Mouse (Mus musculus) lung, postnatal 36 days (tissue): Measurements from ENCODE around the gene Garnl3.
"Not testable (repeated sequence)": the region's sequence is repeated elsewhere in the genome, so short reads cannot be mapped to it uniquely, and the experiment has no call there.

Experiments
- DNase-seq: peaks from one replicate; pipeline ENCODE4 v3.0.0; 2022; ENCODE audit warnings: mixed read lengths

Gene Garnl3

DNA sequence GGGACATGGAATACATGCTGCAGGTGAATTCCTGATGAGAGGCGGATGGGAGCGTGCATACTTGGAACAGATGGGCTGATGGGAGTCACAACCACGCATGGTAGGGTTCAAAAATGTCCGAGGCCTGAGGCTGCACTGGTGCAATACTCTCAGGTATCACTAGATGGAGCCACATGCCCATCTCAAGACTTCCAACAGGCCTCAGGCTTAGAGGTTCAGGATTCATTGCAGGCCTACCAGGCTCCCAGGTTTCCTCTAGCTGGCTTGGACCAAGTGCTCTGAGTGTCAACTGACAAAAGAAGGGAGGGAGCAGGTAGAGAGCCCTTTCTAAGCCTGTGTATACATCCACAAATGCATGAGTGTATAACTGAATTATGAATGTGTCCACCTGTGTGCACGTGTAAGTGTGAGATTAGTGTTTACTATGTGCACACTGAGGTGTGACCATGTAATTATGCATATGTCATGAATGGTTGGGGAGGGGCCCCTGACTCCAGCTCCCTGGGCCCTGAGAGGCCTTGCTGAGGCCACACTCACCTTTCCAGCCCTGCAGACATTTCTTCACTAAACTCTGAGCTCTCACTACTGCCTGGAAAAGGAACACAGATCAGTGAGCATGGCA, 23.4 kb upstream of the Garnl3 start:
- DNase-seq: peak; percentile 84

DNA sequence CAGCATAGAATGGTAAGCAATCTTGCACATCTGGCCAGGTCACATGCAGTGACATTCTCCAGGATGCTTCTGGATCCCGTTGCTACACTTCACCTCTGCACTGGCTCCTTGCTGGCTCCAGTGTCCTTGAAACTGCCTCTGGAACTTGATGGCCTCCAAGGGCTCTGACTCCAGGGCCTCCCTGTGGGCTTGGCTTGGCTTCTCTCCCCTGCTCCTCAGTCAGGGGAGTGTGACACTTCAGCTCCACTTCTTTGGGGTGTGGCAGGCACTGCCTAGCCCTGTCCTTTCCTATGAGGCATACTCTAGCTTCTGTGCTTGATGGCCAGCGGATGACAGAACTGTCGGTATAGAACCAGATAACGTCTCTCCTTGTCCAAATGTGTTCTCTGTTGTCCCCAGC, 15.5 kb upstream of the Garnl3 start:
- DNase-seq: no peak

DNA sequence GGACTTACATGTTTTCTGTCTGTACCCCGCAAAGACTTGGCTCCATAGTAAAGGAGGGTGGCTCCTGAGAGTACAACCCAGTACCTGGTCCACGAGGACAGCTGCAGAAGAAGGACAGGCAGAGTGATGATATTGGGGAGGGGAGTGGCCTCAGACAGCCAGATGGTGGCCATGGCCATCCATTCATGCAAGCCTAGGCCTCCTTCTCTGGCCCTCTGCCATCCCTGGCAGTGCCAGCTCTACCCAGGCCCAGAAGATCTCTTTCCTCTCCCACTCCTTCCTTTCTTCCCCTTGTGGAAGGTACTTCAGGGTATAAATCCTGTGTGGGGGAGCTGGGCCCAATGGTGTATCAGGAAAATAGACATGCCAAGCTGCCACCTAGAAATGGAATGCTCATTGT, 11.8 kb upstream of the Garnl3 start:
- no peak for DNase-seq

DNA sequence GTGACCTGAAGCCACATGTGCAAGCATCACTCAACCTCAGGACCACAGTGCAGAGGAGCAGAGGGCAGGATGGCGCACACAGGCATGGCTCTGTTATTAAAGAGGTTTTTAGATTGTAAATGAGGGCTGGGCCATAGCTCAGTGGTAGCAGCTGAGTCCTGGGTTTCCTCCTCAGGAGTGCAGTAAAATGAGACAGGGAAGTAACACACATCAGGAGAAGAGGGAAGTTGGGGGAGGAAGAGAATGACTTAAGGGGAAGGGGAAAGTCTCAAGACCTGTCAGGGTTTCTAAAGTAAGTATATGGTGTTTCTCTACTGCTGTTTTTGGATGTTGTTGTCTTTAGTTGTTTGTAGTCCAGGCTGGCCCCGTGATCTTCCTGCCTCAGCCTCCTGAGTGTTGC, 7.0 kb upstream of the Garnl3 start:
- DNase-seq: no peak

DNA sequence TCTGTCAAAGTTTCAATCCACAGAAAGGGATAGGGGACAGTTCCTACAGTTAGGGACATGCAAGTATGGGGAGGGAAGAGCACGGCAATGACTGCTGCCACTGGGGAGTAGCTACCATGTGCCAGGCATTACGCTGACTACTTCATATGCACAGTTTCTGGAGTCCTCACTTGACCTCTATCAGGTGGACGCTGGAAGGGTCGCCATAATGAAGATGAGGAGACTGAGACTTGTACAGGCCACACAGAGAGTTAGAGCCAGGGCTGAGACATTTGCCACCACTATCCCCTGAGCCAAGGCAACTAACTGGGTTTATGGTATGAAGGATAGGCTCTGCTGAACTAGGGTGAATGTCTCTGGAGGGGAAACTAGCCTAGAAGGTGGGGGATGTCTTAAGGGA, 6.3 kb upstream of the Garnl3 start:
- no peak for DNase-seq

DNA sequence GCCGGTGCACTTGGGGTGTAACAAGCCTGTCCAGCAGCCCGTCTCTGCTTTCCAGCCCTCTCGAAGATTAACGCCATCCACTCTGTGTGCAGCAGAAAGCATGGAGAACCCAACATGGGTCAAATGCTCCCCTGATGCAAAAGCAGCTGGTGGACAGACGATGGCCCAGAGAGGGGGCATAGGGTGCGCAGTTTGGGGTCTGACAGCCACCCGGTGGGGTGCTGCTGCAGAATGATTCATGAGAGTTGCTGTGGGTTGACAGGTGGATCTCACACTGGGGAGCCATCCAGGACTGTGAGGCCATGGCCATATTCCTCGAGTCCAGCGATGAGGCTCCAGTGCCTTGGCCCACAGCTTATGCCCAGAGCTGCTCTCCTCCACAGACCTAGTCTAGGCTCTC, 5.8 kb upstream of the Garnl3 start:
- no peak for DNase-seq

DNA sequence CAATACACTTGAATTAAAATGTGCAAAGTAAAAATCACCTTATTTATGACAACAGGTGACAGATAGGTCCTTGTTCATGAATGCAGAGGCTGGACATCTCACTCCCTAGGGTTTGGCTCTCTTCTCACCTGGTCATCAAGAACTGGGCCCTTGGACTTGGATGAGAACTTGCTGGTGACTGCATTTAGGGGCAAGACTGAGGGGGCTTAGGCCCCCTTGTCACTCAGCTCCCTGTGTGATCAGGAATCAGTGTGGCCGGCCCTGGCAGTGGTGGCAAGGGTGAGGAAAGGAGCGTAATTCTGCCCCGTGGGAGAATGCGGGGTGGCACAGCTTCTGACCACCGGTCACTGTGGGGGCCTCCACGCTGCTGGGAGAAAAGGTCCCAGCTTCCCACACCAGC, 4.9 kb upstream of the Garnl3 start:
- no peak for DNase-seq

DNA sequence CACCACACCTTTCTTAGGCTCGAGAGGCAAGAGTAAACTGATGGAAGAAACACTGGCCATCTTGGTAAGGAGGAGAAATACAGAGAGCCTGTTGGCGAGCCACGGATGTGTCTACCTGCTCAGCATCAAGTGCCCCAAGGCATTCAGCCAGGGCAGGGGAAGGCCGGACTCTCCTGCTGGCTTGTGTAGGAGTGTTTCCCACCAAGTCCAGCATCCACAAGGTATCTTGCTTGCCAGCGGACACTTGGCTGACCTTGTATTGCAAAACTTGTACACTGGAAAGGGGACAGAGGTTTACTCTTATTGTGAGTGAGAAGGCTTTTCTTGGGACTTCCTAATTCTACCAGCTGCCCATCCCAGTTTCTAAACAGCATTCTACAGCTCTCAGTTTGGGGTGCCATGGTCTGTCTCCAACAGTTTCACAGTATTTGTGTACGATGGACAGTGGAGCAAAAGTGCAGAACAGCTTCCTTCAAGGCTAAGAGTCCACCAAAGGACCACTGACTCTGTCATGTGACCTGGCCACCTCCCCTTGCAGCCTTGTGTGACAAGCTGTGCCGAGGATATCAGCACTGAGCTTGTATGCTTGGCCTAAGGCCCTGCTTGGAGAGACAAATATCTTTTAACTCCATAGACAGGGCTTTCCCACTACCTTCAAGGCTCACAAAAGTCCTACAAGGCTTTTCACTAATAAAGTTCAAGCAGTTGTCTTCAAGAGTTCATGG, 3.5 kb upstream of the Garnl3 start:
- DNase-seq: no peak

DNA sequence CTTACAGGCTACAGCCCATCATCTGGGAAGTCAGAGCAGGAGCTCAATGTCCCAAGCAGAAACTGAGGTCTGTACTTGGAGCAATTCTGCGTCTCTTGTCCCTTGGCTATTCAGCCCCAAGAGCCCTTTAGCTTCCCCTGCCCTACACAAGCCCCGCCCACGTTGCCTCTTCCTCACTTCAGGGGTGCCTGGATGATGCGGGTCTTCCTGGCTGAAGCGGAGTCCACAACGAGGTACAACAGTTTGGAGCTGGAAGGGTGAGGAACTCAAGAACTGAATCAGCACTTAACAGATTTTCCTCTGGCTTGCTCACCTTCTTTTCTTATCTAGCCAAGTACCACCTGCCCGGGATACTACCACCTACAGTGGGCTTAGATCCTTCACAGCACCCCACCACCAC, 852 bp upstream of the Garnl3 start:
- DNase-seq: no peak

DNA sequence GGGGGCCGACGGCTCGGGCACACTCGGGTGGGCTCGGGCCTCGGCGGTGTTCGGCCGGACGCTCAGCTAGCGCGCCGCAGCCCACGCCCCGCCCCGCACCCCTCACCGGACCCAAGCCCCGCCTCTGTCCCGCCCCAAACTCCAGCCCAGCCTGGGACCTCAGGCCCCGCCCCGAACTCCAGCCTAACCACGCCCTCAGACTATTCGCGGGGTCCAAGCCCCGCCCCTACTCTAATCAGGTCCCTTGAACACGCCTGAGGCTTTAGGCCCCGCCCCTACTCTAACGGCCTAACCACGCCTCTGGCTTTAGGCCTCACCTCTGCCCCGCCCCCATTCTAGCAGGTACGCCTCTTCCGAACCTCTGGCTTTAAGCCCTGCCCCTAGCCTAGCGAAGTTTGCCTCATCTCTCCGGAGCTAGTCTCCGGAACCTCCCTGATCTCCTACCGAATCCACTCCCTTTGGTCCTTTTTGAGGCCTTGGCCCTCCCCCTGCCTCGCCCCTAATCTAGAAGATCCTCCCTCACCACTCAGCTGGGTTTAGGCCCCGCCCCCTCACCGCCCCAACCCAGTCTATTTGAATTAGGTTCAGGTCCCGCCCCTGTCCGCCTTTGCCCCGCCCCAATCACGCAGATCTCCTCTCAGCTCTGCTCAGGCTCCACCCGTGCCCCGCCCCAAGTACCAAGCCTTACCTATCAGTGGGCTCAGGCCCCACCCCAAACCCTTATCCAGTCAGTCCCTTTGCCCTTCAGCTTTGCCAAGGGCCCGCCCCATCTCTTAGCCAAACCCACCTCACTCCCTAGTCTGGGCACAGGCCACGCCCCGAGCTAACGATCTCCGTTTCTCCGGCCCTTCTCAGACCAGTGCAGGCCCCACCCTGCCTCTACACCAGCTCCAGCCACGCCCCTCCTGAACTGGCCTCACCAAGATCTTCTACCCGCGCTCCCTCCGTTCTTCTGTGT, 649 bp downstream of the Garnl3 start:
- DNase-seq: peak; percentile 100

DNA sequence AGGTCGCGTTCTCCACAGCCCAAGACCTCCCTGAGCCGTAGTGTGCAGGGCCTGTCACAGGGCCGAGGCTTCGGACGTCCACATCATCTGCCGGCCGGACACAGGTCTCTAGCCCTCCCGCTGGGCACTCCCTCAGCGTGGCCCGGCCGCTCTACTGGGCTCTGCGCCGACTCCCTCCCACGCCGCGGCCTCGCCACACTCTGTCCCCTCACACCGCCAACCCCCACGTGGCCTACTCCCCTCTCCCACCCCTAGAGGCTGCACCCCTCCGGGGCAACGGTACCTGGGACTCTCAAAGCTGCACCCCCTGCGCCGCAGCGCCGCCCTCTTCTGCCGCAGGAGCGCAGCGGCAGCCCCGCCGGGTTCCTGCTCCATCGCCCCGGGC, 1.3 kb downstream of the Garnl3 start:
- DNase-seq: no peak

DNA sequence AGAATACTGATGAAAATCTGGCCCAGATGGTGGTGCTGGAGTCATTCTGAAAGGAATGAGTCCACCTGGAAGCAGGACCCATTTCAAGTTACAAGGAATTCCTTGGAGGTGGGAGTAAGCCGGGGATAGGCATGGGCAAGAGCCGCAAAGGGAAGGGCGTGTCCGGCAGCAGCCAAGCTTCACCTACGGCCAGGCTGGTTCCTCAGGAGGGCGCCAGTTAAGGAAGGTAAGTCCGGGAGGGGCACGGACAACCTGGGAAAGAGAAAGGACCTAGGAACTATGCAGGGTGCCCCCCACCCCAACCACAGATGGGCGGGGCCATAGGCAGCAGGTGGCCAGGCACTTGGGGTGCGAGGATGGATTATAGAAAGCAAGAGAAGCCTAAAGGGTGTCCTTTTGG, 1.8 kb downstream of the Garnl3 start:
- DNase-seq: peak; percentile 37

DNA sequence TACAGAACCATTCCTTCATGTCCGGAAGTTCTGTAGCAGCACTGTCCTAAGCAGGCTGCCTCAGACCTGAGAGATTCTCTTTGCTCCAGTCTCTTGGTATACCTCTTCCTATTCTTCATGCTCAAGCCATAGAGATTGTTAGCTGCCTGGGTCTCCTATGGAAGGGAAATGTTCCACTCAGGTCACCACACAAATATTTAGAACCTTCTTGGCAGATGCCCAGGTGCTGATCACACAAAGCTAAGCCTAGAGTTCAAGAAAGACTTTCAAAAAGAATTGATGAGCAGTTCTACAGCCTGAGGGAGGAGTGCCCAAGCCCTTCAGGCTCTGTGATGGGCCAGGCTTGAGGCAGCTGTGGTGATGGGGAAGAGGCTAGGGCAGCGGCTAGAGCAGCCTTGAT, 2.4 kb downstream of the Garnl3 start:
- DNase-seq: no peak

DNA sequence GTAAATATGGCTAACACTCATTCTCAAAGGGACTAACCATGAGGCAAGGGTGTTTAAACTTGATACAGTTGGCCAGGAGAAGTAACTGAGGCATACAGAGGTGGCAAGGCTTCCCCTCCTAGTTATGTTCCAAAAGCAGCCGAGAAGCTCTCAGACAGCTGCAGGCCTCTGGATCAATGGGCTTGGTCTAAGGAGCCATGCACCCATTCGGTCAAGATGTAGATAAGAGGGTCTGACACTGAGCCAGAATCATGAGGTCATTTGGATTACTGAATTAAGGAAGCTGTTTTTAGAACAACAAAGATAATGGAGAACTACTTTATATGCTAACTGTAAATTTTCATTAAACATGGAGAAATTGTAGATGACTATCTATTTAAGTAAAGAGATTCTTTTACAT, 4.2 kb downstream of the Garnl3 start:
- peak; percentile 34 for DNase-seq

DNA sequence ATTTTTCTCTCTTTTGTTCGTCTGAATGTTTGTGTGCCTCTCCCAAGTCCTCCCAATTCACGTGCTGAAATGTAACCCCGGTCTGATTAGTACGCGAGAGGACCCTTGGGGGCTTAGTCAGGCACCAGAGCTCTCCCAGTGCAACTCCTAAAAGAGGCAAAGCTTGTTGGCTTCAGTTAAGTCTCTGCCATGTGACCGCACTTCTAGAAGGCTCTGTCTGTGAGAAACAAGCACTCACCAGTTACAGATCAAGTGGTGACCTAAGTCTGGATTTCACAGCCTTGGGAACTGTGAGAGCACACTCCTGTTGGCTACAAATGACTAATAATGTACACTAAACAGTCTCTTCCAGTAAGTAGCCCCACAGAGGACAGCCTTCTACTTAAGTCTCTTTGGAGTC, 8.6 kb downstream of the Garnl3 start:
- peak; percentile 66 for DNase-seq

DNA sequence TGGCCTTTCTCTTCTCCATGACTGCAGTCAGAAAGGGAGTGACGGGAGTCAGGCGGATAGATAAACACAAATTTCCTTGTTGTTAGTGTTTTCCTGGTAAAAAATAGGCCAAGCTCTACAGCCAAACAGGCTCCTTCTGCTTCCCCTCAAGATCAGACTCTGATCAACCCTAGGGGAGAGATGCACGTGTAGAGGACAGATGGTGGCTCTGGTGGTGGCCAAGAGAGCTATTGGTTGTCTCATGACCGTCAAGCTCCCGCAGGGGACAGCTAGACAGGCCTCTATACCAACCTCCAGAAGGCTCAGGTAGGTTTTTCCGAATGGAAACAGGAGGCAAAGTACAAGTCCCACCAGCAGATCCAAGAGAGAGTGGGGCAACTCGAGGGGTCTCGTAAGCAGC, 30.9 kb downstream of the Garnl3 start:
- DNase-seq: no peak

DNA sequence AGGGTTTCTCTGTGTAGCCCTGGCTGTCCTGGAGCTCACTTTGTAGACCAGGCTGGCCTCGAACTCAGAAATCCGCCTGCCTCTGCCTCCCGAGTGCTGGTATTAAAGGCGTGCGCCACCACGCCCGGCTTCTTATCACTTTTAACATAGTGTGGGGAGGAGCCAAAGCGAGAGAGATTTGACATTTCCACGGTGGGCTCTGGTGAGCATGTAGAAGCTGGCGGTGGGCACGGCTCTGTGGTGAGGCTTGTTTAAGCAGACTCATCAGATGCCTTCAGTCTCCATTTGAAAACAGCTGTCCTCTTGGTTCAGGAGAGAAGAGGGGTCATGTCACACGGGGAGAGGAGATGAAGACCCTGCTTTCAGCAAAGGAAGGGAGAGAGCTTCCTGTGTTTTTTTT, 34.1 kb downstream of the Garnl3 start:
- DNase-seq: not testable (repeated sequence)

DNA sequence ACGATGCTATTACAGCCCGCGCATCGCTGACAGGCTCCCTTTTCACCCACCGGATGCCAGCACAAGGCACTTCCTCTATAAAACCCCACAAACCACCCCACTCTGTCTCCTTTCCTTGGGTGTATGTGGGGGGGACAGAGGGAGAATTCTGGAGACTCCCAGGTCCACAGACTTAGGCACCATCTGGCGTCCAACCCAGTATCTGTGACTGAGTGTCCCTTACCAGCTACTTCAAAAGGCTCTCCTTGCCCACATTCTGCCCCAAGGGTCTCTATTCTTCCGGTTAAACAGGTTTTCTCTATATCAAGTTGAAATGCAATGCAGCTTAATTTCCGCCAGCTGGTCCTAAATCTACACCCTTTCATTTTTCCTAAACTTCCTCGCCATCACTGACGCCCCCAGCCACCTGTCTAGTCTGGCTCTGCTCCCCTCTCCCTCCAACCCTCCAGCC, 36.2 kb downstream of the Garnl3 start:
- no peak for DNase-seq

DNA sequence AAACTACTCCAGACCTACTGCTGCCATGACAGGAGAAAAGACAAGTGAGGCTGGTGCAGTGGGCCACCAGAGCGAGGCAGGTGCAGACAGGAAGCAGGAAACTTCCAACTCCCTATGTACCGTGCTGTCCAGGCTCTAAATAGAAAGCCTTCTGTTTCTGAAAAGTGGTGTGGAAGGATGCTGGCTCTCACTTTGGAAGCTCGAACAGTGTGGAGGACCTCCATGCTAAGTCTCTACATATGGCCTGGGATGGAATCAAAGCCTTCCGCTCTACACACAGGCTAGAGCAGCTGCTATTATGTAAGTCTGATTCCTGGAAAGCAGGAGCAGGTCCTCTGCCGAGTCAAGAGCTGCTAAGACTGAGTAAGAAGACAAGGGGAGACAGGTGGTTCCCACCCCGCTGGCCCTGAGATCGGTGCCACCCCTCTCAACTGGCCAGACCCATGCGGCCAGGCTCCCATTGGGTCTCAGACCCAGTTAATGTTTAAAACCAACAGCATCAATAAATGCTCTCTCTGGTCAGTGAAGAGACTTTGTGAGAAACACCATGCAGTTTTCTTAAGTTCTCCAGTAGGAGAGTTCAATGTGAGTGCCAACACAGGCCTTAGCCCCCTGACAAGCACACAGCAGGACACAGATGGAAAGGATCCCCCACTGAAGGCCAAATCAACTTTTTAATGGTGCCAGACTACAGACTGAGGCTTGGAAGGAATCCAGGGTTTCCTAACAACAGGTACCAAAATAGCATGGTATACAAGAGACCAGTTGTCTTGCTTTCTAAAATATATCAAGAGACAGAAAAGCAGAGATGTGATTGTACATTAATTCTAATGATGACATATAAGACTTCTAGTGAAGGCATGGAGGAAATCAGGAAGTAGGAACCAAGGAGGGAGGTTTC, 40.6 kb downstream of the Garnl3 start:
- no peak for DNase-seq

DNA sequence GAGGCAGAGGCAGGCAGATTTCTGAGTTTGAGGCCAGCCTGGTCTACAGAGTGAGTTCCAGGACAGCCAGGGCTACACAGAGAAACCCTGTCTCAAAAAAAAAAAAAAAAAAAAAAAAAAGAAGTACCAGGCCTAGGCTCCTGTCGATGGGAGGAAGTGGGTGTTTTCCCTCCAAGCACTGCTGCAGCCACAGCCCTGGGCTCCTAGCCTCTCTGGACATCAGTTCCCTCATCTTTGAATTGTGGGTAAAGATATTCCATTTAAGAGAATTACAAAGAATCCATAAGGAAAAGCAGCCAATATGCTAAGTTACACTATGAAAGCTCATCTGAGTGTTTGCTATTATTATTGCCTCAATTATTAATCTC, 41.4 kb downstream of the Garnl3 start:
- not testable (repeated sequence) for DNase-seq

DNA sequence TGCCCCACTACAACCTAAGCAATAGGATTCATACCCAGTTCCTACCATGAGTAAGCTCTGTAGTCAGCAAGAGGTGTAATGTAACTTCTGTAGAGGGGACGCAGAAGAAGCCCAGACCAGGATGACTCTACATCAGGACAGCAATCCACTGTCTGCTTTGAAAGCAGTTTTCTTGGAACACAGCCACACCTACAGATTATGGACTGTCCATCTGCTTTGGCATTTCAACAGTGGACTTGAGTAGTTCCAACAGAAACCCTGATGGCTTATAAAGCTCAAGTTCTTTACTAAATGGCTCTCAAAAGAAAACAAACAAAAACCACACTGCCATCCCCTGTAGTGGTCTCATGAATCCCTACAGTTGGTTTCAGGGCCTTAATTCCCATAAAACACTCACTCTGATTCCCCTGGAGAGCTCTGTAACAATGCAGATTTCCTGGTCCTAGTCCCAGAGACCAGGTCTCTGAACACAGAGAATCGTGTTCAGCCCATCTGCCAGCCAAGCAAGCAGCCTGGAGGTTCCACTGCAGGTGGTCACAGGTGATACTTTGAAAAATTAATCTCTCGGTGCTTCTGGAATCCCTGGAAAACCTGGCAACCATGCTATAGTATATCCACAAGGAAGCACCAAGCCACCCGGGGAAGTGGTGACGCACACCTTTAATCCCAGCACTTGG, 42.0 kb downstream of the Garnl3 start:
- DNase-seq: no peak
